Mouse (Mus musculus) CH12.LX (cell line): Measurements from ENCODE around the gene Lin52. TPM values are rescaled to one million over a fixed set of nuclear protein-coding genes. Genes with fewer than 3 reads are reported as not detected.
A peak's percentile ranks its signal among the peaks of the same experiment; 100 is the strongest.

Experiments used
- DNase-seq: peaks from one replicate; pipeline ENCODE4 v3.0.0-alpha.2; 2013; ENCODE audit errors: extremely low read depth
- H3K27ac ChIP-seq: 2 replicates; pipeline ENCODE4 v1.5.1; 2012; ENCODE audit warnings: low read depth, mild to moderate bottlenecking, control low read depth, moderate library complexity; ENCODE audit not compliant: insufficient read depth
- H3K27me3 ChIP-seq: replicated peaks from 2 replicates; pipeline ENCODE3; 2012; ENCODE audit warnings: inconsistent platforms
- H3K36me3 ChIP-seq, 2 experiments: replicated peaks in 1 of 2; 2 replicates each; pipeline versions ENCODE3 to v1.6.1; 2012; ENCODE audit warnings: inconsistent platforms in 1 of 2, low read length in 1 of 2, mild to moderate bottlenecking in 1 of 2, mixed read lengths in 1 of 2, moderate library complexity in 1 of 2; ENCODE audit not compliant: control insufficient read depth in 1 of 2, insufficient read depth in 1 of 2
- H3K4me1 ChIP-seq, 2 experiments: 2 replicates each; pipeline ENCODE4 v1.6.1; 2012; ENCODE audit warnings: inconsistent platforms in 1 of 2, moderate library complexity in 1 of 2; ENCODE audit not compliant: insufficient read depth in 2 of 2, control insufficient read depth in 1 of 2
- H3K4me2 ChIP-seq: 2 replicates; pipeline ENCODE4 v1.6.1; 2012; ENCODE audit warnings: low read depth, mild to moderate bottlenecking, control low read depth; ENCODE audit not compliant: poor library complexity, insufficient read depth, severe bottlenecking
- H3K4me3 ChIP-seq, 3 experiments: fragments of 150-350 bp in 1 of 3; sonication (generic) in 1 of 3; replicated peaks in 1 of 3; 2 replicates each; pipeline versions ENCODE3 to v1.5.1; 2011 to 2012; ENCODE audit warnings: low read depth in 2 of 3, low read length in 2 of 3, mild to moderate bottlenecking in 2 of 3, moderate library complexity in 2 of 3, control low read depth in 1 of 3, improper control_type of control experiment in 1 of 3, inconsistent platforms in 1 of 3, mixed read lengths in 1 of 3; ENCODE audit not compliant: poor library complexity in 1 of 3
- H3K79me2 ChIP-seq: replicated peaks from 2 replicates; pipeline ENCODE4 v1.6.1; 2012; ENCODE audit warnings: mild to moderate bottlenecking, moderate library complexity; ENCODE audit not compliant: control insufficient read depth, poor library complexity, insufficient read depth, severe bottlenecking; ENCODE audit errors: extremely low read depth
- H3K9ac ChIP-seq: 2 replicates; pipeline ENCODE4 v1.6.1; 2012; ENCODE audit warnings: low read depth, mild to moderate bottlenecking, control low read depth, moderate library complexity; ENCODE audit not compliant: insufficient read depth
- H3K9me3 ChIP-seq: replicated peaks from 2 replicates; pipeline ENCODE3; 2012; ENCODE audit warnings: low read length, inconsistent platforms, mixed read lengths
- BHLHE40 ChIP-seq: IDR thresholded peaks from 2 replicates; pipeline ENCODE4 v1.6.1; 2011; ENCODE audit warnings: mild to moderate bottlenecking, low read depth, low read length, improper control_type of control experiment
- CHD2 ChIP-seq: IDR thresholded peaks from 2 replicates; pipeline ENCODE4 v1.6.1; 2011; ENCODE audit warnings: low read length, improper control_type of control experiment
- CTCF ChIP-seq, 2 experiments: IDR thresholded peaks in 1 of 2; conservative IDR thresholded peaks in 1 of 2; 2 replicates each; pipeline ENCODE4 v1.5.1; 2011 to 2012; ENCODE audit warnings: low read depth in 2 of 2, low read length in 2 of 2, improper control_type of control experiment in 1 of 2, inconsistent platforms in 1 of 2, mild to moderate bottlenecking in 1 of 2, moderate library complexity in 1 of 2
- EP300 ChIP-seq: IDR thresholded peaks from 2 replicates; pipeline ENCODE4 v1.6.1; 2011; ENCODE audit warnings: low read length, improper control_type of control experiment
- ETS1 ChIP-seq: conservative IDR thresholded peaks from 2 replicates; pipeline ENCODE4 v1.6.1; 2012; ENCODE audit warnings: low read depth, mild to moderate bottlenecking, inconsistent platforms, low read length, improper control_type of control experiment, moderate library complexity
- KAT2A ChIP-seq: IDR thresholded peaks from 2 replicates; pipeline ENCODE4 v1.6.1; 2012; ENCODE audit warnings: low read length, improper control_type of control experiment, inconsistent platforms; ENCODE audit not compliant: insufficient replicate concordance
- MAX ChIP-seq: IDR thresholded peaks from 2 replicates; pipeline ENCODE4 v1.6.1; 2011; ENCODE audit warnings: low read length, improper control_type of control experiment
- MAZ ChIP-seq: IDR thresholded peaks from 2 replicates; pipeline ENCODE4 v1.6.1; 2012; ENCODE audit warnings: low read depth, mild to moderate bottlenecking, inconsistent platforms, low read length, improper control_type of control experiment, moderate library complexity
- MEF2A ChIP-seq: IDR thresholded peaks from 2 replicates; pipeline ENCODE4 v1.6.1; 2014; ENCODE audit warnings: low read depth, mild to moderate bottlenecking, inconsistent platforms, low read length, improper control_type of control experiment, borderline replicate concordance
- NELFE ChIP-seq: IDR thresholded peaks from 2 replicates; pipeline ENCODE4 v1.6.1; 2011; ENCODE audit warnings: low read depth, low read length, improper control_type of control experiment
- POLR2AphosphoS2 ChIP-seq: IDR thresholded peaks from 2 replicates; pipeline ENCODE4 v1.6.1; 2011; ENCODE audit warnings: low read depth, low read length, improper control_type of control experiment
- RAD21 ChIP-seq: IDR thresholded peaks from 2 replicates; pipeline ENCODE4 v1.6.1; 2011; ENCODE audit warnings: low read depth, mild to moderate bottlenecking, low read length, improper control_type of control experiment, moderate library complexity
- TBP ChIP-seq: conservative IDR thresholded peaks from 2 replicates; pipeline ENCODE4 v1.6.1; 2011; ENCODE audit warnings: low read depth, low read length, improper control_type of control experiment
- ZC3H11A ChIP-seq: IDR thresholded peaks from 2 replicates; pipeline ENCODE4 v1.6.1; 2012; ENCODE audit warnings: low read depth, mild to moderate bottlenecking, inconsistent platforms, low read length, improper control_type of control experiment
- ZMIZ1 ChIP-seq: IDR thresholded peaks from 2 replicates; pipeline ENCODE4 v1.6.1; 2012; ENCODE audit warnings: low read depth, mild to moderate bottlenecking, inconsistent platforms, low read length, improper control_type of control experiment
- dilution Hi-C: fragments of 300-500 bp; cut with MboI; formaldehyde crosslinking; loops from 2 replicates; pipeline ENCODE4 v1.14.3; 2020; ENCODE audit warnings: low sequenced_read_pairs; ENCODE audit not compliant: extremely low pct_unique_long_range_greater_than_20kb, extremely low pct_ligation_motif_present
- in situ Hi-C: fragments of 300-500 bp; cut with MboI; formaldehyde crosslinking; loops from 3 replicates; pipeline ENCODE4 v1.14.3; 2019; ENCODE audit warnings: low sequenced_read_pairs, low pct_ligation_motif_present, low pct_unique_long_range_greater_than_20kb, mixed read lengths
- polyA plus RNA-seq: library from polyadenylated mRNA; unstranded; fragments of >175 nt; gene quantifications from 2 replicates; pipeline ENCODE4 v1.2.1, GENCODE M21; 2012; ENCODE audit warnings: low read depth; ENCODE audit not compliant: insufficient read length
- total RNA-seq, 2 experiments: library from RNA; depleted of rRNA; stranded (reverse); fragments of 300-350 nt in 1 of 2; fragments of >200 nt in 1 of 2; gene quantifications; 2 replicates each; pipeline ENCODE4 v1.2.3; 2012 to 2014

Lin52 gene
- total and polyA plus RNA-seq, 3 experiments, result 5.9 to 16.2 (median 8.7) TPM

DNA sequence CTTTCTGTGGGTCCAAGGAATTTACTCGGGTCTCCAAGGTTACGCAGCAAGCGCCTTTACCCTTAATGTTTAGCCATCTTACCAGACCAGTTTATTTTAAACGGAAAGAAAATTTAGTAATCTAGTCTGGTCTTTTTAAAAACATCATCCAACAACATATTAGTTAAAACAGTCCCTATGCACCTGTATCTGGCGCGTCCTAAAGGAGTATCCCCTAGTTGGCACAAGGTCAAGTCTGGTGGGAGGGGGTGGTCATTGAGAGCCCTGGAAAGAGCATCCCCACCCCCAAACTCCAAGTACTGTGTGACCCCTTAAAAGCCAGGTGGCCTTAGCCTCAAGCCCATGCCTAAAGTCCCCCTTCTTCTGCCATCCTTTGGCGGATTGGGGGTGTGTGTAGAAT is 121.9 kb downstream of the Lin52 start:
- H3K4me1 ChIP-seq, result no peaks in the 10 kb centered on the region
- H3K4me2 ChIP-seq, result no peak overlapping the region
- no peak overlapping the region for H3K9ac ChIP-seq
- H3K36me3 ChIP-seq, result no peaks in the 10 kb centered on the region
- H3K27me3 ChIP-seq, result peaks cover 51% of the 10 kb centered on the region
- DNase-seq, result no peak
- dilution Hi-C loops, result no loop called here
- H3K4me3 ChIP-seq, result no peak overlapping the region
- in situ Hi-C loops, result no loop called here
- TF ChIP-seq POLR2AphosphoS2 (no peak), ZC3H11A (no peak), ETS1 (no peak), MAX (no peak), CHD2 (no peak), TBP (no peak), MEF2A (no peak), BHLHE40 (no peak), ZMIZ1 (no peak), KAT2A (no peak), MAZ (no peak)
- H3K9me3 ChIP-seq, result peaks cover 2% of the 10 kb centered on the region
- no peak overlapping the region for H3K27ac ChIP-seq
- H3K79me2 ChIP-seq, result no peaks in the 10 kb centered on the region

DNA sequence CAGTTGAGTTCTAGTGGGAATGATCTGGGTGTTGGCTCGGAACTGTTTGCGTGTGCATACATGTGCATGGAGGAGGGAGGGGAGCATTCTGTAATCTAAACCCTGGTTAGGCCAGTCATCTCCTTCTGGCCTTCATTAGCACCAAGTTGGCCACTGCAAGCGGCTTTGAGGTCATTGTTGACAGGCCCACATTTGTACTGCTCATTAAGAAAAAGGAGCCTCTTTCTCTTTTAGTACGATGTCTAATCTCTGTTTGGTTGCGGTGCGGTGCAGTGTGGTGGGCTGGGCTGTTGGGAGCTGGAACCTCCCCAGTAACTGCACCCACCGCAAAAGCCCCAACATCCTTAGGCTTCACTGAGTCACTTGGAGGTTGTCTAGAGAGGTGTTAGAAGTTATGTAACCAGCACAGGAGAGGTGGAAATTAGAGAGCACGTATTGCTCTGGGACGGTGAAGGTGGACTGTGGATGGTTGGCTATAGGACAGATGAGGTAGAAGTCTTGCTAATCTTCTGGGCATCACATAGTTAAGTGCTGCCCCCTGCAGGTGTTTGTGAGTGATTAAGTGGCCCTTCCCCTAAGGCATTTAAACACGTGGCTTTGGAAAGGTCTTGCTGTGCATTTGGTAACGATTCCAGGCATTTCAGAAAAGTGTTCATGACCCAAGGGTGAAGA is 126.7 kb downstream of the Lin52 start:
- Histone ChIP-seq H3K9ac (no peak overlapping the region), H3K4me1 (no peaks in the 10 kb centered on the region), H3K36me3 (no peaks in the 10 kb centered on the region), H3K27ac (no peak overlapping the region), H3K4me2 (no peak overlapping the region), H3K9me3 (peaks cover 2% of the 10 kb centered on the region), H3K27me3 (peaks cover 20% of the 10 kb centered on the region), H3K79me2 (no peaks in the 10 kb centered on the region), H3K4me3 (no peak overlapping the region)
- in situ Hi-C loops (no loop called here), dilution Hi-C loops (no loop called here)
- TF ChIP-seq RAD21 (peak; percentile 37), CTCF (conservative IDR thresholded peaks at IDR 0.05 in 1 of 2, IDR thresholded peaks at IDR 0.05 in 1 of 2; ENCODE audit: low read depth in 2 of 2, low read length in 2 of 2) (peak; percentile 18 to 54; a peak in 2 of 4 replicates), NELFE (no peak)
- peak; percentile 27 for DNase-seq

DNA sequence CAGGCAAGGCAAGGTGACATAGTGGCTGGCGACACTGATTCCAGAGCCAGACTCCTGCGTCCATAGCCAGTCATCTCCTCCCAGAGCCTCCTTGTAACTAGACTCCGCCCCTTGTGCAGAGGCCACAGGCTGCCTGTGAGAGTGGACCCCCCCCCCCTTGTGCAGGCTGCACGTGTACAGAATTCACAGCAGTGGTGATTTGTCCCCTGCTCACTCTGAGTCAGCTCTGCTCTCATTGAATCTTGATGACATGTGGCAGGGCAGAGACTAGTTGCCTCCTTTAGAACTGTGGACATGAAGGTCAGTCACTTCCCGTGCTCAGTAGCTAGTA is 127.2 kb downstream of the Lin52 start:
- Histone ChIP-seq H3K36me3 (no peaks in the 10 kb centered on the region), H3K4me1 (no peaks in the 10 kb centered on the region), H3K27ac (no peak overlapping the region), H3K79me2 (no peaks in the 10 kb centered on the region), H3K4me3 (no peak overlapping the region), H3K4me2 (no peak overlapping the region), H3K9ac (no peak overlapping the region), H3K9me3 (peaks cover 5% of the 10 kb centered on the region), H3K27me3 (peaks cover 15% of the 10 kb centered on the region)
- in situ Hi-C loops, result no loop called here
- TF ChIP-seq ZC3H11A, result no peak
- no peak for TF ChIP-seq EP300
- TF ChIP-seq KAT2A, result no peak
- dilution Hi-C loops, result no loop called here
- DNase-seq, result no peak
